Mouse (Mus musculus) neural tube, embryonic 14.5 days (tissue): ENCODE data around the gene Krt34. TPM values are rescaled to one million over a fixed set of nuclear protein-coding genes. Genes with fewer than 3 reads are reported as not detected.

ENCODE experiments used
- ATAC-seq: fragments of 200-750 bp; cut with Nextera tagmentation; 2 replicates; pipeline ENCODE4 v1.8.0; 2017; ENCODE audit warnings: low read depth, mild to moderate bottlenecking, moderate TSS enrichment, moderate library complexity
- H3K27ac ChIP-seq: fragments of 300-500 bp; sonication (generic); 2 replicates; pipeline ENCODE4 v1.5.1; 2014; ENCODE audit warnings: low read depth, mild to moderate bottlenecking, control low read depth, low read length, moderate library complexity, mixed read lengths
- H3K27me3 ChIP-seq: fragments of 300-500 bp; sonication (generic); 2 replicates; pipeline ENCODE4 v1.6.1; 2014; ENCODE audit warnings: low read length; ENCODE audit not compliant: control insufficient read depth, insufficient read depth
- H3K36me3 ChIP-seq: fragments of 300-500 bp; sonication (generic); 2 replicates; pipeline ENCODE4 v1.6.1; 2014; ENCODE audit warnings: low read length, mixed read lengths; ENCODE audit not compliant: control insufficient read depth, insufficient read depth
- H3K4me1 ChIP-seq: fragments of 300-500 bp; sonication (generic); 2 replicates; pipeline ENCODE4 v1.6.1; 2014; ENCODE audit warnings: low read length; ENCODE audit not compliant: control insufficient read depth, insufficient read depth
- H3K4me2 ChIP-seq: fragments of 300-500 bp; sonication (generic); 2 replicates; pipeline ENCODE4 v1.6.1; 2014; ENCODE audit warnings: mild to moderate bottlenecking, low read depth, low read length, control low read depth
- H3K4me3 ChIP-seq: fragments of 300-500 bp; sonication (generic); 2 replicates; pipeline ENCODE4 v1.5.1; 2014; ENCODE audit warnings: low read depth, low read length, control low read depth, mixed read lengths
- H3K9ac ChIP-seq: fragments of 300-500 bp; sonication (generic); replicated peaks from 2 replicates; pipeline ENCODE4 v1.6.1; 2014; ENCODE audit warnings: low read depth, mild to moderate bottlenecking, control low read depth, low read length, mixed read lengths
- H3K9me3 ChIP-seq: fragments of 300-500 bp; sonication (generic); 2 replicates; pipeline ENCODE4 v1.6.1; 2016; ENCODE audit warnings: low read length; ENCODE audit not compliant: control insufficient read depth
- WGBS: fragments of 180-500 bp; shearing (Covaris S2); extraction: QIAGEN DNeasy Blood & Tissue Kit; methylation state at CpG from one replicate; pipeline ENCODE4 v1.1.7; 2014; 5-methylcytosine and 5-hydroxymethylcytosine counted together
- polyA plus RNA-seq: library from polyadenylated mRNA; unstranded; fragments of >200 nt; fragmentation: Nextera tagmentation; extraction: Ambion mirVana; gene quantifications from 2 replicates; pipeline ENCODE4 v1.2.1, GENCODE M21; 2014

Gene Krt34
- polyA plus RNA-seq, 1 experiment from 2014 or later = not detected

DNA sequence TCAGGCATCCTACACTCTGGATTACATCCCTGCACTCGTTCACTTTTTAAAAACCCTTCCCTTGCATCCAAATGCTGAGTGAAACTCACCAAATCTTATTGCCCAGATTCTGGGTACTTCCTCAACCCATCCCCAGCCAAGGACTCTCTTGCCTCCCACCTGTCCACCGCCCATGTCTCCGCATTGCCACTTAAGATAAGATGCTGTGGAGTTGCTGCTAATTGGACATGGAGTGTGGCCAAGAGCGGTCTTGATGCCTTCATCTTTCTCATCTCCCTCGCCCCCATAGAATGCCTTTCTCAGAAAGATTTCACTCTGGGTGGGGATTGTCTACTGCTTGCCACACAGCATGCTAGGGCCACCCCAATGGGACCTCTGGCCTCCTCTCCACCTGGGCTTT lies 33.0 kb downstream of the Krt34 start:
- H3K9ac ChIP-seq = no peak overlapping the region
- no peak overlapping the region for H3K4me2 ChIP-seq
- no peak overlapping the region for H3K27ac ChIP-seq
- H3K4me1 ChIP-seq = no peaks in the 10 kb centered on the region
- H3K4me3 ChIP-seq = no peak overlapping the region
- H3K9me3 ChIP-seq = no peaks in the 10 kb centered on the region
- WGBS = 89% methylated on average over 5 of the region's 5 CpGs
- no peak for ATAC-seq
- H3K36me3 ChIP-seq = no peaks in the 10 kb centered on the region
- no peaks in the 10 kb centered on the region for H3K27me3 ChIP-seq

DNA sequence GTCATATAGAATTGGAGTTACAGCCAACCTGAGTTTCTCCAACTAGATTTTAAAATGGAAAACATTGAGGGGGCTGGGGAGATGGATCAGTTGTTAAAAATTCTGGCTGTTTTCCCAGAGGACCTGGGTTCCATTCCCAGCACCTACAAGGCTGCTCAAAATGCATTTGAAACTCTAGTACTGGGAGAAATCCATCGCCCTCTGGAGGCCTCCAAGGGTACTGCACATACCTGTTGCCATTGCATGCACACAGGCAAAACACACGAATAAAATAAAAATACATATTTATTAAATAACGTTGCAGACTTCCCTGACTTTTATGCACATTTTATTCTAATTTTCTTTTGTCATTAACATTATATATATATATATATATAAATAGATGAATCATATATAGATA lies 34.7 kb downstream of the Krt34 start:
- H3K4me1 ChIP-seq = no peaks in the 10 kb centered on the region
- 60% methylated on average over 3 of the region's 3 CpGs for WGBS

DNA sequence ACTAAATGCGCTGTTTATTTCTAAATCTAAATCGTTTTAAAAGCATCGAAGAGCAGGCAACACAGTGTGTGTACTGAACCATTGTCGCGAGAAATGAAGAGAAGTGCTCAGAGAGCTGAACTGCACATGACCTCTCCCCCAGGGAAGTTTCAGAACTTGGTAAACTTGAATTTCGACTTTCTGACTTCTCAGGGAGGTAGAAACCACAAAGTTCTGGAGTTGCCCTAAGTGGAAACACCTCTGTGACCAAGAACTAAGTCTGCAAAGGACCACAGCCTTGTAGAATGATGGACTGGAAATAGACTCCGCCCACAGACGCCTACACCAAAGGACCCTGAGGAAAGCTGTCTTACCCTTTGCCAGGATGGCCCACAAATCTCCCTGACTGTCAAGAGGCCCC lies 35.4 kb downstream of the Krt34 start:
- 87% methylated on average over 8 of the region's 8 CpGs for WGBS
- Histone ChIP-seq H3K9me3 (no peaks in the 10 kb centered on the region; the same call in none of the 2 replicates), H3K27me3 (no peaks in the 10 kb centered on the region), H3K4me3 (no peak overlapping the region), H3K4me2 (no peak overlapping the region), H3K36me3 (no peaks in the 10 kb centered on the region), H3K4me1 (no peaks in the 10 kb centered on the region), H3K27ac (no peak overlapping the region), H3K9ac (no peak overlapping the region)
- no peak for ATAC-seq

More for the DNA sequence above, 34.7 kb downstream of the Krt34 start:
- no peaks in the 10 kb centered on the region; the same call in none of the 2 replicates for H3K9me3 ChIP-seq
- no peaks in the 10 kb centered on the region for H3K36me3 ChIP-seq
- H3K4me3 ChIP-seq = no peak overlapping the region
- ATAC-seq = no peak
- no peaks in the 10 kb centered on the region for H3K27me3 ChIP-seq
- H3K9ac ChIP-seq = no peak overlapping the region
- H3K27ac ChIP-seq = no peak overlapping the region
- H3K4me2 ChIP-seq = no peak overlapping the region

DNA sequence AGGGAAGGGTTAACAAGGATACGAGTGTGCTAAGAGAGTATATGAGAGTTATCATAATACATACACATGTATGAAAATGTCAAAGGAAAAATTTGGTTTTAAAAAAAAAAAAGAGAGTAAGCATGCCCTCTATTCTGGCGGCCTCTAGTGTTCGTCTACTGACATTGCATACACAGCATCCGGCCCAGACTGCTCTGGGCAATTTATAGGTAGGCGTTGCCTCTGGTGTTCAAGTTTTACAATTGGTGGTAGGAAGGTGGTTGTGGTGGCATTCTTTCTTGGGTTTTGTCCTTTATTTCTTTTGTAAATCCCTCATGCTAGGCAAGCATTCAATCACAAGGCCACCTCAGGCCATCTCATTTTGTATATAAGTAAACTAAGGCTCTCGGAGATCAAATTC lies 36.5 kb downstream of the Krt34 start:
- no peaks in the 10 kb centered on the region; the same call in none of the 2 replicates for H3K9me3 ChIP-seq
- no peak overlapping the region for H3K4me3 ChIP-seq
- 24% methylated on average over 6 of the region's 6 CpGs for WGBS
- ATAC-seq = no peak
- H3K36me3 ChIP-seq = no peaks in the 10 kb centered on the region
- H3K27ac ChIP-seq = no peak overlapping the region
- H3K4me1 ChIP-seq = no peaks in the 10 kb centered on the region
- H3K4me2 ChIP-seq = no peak overlapping the region
- no peaks in the 10 kb centered on the region for H3K27me3 ChIP-seq
- no peak overlapping the region for H3K9ac ChIP-seq

DNA sequence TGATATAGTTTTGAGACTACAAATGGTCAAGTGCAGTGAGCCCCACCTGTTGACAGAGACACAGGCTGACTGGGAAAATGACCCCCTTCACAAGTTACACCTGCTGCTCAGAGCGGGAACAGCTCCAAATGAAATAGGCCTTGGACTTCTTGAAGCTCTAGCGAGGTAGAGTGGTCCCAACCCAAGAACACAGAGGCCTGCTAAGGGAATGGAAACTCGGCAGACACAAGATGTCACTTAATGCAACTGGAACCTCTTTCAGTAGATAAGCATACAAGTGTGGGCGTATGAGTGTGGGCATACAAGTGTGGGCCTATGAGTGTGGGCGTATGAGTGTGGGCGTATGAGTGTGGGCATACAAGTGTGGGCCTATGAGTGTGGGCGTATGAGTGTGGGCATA lies 42.3 kb downstream of the Krt34 start:
- no peaks in the 10 kb centered on the region; the same call in none of the 2 replicates for H3K9me3 ChIP-seq
- no peak overlapping the region for H3K27ac ChIP-seq
- no peak overlapping the region for H3K9ac ChIP-seq
- H3K4me1 ChIP-seq = no peaks in the 10 kb centered on the region
- WGBS = 94% methylated on average over 7 of the region's 7 CpGs
- H3K4me2 ChIP-seq = no peak overlapping the region
- H3K27me3 ChIP-seq = no peaks in the 10 kb centered on the region
- H3K4me3 ChIP-seq = no peak overlapping the region
- no peaks in the 10 kb centered on the region for H3K36me3 ChIP-seq
- no peak for ATAC-seq

DNA sequence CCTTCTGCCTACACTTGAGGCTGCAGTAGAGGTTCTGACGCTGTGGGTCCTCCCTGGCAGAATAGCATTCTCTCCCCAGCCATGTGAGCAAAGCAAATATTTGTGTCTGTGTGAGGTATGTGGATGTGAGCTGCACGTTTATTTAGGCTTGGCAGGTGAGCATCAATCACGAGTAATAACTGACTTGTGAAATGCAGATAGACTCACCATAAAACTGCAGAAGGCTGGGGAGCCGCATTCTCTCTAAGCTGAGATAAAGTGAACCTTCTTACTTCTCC lies 47.0 kb downstream of the Krt34 start:
- no peaks in the 10 kb centered on the region for H3K9me3 ChIP-seq
- H3K9ac ChIP-seq = no peak overlapping the region
- no peak overlapping the region for H3K27ac ChIP-seq
- H3K4me3 ChIP-seq = no peak overlapping the region
- ATAC-seq = no peak
- WGBS = 52% methylated on average over 4 of the region's 4 CpGs
- H3K36me3 ChIP-seq = no peaks in the 10 kb centered on the region
- H3K27me3 ChIP-seq = no peaks in the 10 kb centered on the region
- no peak overlapping the region for H3K4me2 ChIP-seq
- no peaks in the 10 kb centered on the region for H3K4me1 ChIP-seq

DNA sequence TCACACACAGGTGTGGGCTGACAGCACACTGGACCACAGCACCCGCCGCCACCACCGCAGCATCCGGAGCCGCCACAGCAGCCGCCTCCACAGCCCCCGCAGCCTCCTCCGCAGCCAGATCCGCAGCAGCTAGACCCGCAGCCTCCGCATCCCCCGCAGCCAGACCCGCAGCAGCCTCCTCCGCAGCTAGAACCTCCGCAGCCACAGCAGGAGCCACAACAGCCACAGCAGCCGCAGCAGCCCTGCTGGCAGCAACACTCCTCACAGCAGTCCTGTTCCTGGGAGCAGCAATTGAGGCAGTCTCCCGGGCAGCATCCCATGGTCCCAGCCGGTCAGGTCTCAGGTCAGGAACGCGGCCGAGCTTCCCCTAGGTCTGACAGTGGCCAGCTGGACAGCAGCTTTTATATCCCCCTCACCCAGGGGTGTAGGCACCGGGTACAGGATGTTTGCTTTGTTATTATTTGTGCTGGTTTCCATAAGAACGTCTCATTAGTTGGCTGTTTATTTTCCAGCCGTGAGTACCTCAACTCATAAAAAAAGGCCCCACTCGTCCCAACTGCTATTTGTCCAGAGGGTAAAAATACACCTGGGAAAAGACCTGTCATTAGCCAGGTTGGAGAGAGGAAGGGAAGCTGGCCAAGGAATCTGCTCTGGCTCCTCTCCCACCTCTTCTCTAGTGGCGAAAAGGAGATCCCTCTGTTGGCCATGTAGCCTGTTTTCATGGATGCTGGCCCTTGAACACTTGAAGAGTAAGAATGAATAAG lies 47.6 kb downstream of the Krt34 start, which contains the start of gene Krtap17-1:
Gene Krtap17-1 (minus strand): TSS at position 375 of the 764 bp plus-strand sequence.
- Histone ChIP-seq H3K27me3 (no peaks in the 10 kb centered on the region), H3K36me3 (no peaks in the 10 kb centered on the region), H3K27ac (no peak within 1 kb of the TSS), H3K4me1 (no peaks in the 10 kb centered on the region), H3K4me2 (peak within 1 kb of the TSS; percentile 34), H3K9me3 (no peaks in the 10 kb centered on the region), H3K9ac (peak within 1 kb of the TSS; percentile 34; the same call in 1 of the 2 replicates), H3K4me3 (no peak within 1 kb of the TSS)
- 23% methylated on average over 26 of the region's 26 CpGs for WGBS
- ATAC-seq = no peak

DNA sequence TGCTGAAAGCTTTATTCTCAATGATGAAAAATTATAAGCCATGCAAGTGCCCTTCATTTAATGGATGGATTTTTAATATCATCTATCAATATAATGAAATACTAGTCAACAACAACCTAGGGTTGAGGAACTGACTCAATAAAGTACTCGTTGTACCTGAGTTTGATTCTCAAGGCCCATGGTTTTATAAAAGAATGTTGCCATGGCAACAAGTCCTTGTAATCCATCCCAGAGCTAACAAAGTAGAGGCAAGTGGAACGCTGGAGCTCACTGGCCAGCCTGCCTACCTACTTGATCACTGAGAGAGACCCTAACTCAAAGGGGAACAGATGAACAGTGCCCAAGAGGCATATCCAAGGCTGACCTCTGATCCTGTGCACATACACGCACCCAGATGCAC lies 50.8 kb downstream of the Krt34 start:
- H3K27ac ChIP-seq = no peak overlapping the region
- H3K4me1 ChIP-seq = no peaks in the 10 kb centered on the region
- no peak for ATAC-seq
- 79% methylated on average over 3 of the region's 3 CpGs for WGBS
- H3K9me3 ChIP-seq = no peaks in the 10 kb centered on the region
- H3K36me3 ChIP-seq = no peaks in the 10 kb centered on the region
- H3K4me2 ChIP-seq = no peak overlapping the region
- no peak overlapping the region for H3K4me3 ChIP-seq
- H3K27me3 ChIP-seq = no peaks in the 10 kb centered on the region
- no peak overlapping the region for H3K9ac ChIP-seq

DNA sequence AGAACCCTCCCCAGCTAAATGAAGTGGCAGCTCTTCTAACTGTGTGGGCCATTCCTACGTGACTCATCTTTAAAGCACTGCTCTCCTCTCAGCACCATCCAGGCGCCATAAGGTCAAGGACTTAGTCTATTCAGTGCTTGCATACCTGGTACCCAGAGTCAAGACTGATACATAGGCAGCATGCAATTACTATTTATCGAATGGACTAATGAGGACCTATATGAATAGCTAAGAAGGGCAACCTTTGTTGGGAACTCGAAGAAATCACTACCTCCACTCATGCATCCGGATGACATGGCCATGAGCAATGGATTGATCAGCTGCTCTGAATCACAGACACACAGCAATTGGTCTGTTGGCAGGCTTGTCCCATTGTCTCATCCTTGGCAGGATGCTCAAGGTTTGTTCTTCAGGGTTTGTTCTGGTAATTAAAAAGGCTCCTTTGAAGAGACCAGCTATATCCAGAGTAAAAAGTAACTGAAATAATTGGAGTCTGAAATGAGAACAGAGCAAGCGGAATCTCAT lies 51.4 kb downstream of the Krt34 start:
- H3K36me3 ChIP-seq = no peaks in the 10 kb centered on the region
- no peak overlapping the region for H3K9ac ChIP-seq
- WGBS = 83% methylated on average over 6 of the region's 6 CpGs
- no peak for ATAC-seq
- H3K27ac ChIP-seq = no peak overlapping the region
- H3K27me3 ChIP-seq = no peaks in the 10 kb centered on the region
- H3K9me3 ChIP-seq = no peaks in the 10 kb centered on the region
- no peaks in the 10 kb centered on the region for H3K4me1 ChIP-seq
- no peak overlapping the region for H3K4me2 ChIP-seq
- no peak overlapping the region for H3K4me3 ChIP-seq
